Mouse (Mus musculus): Measurements from ENCODE around the gene Pth. TPM values are rescaled to one million over a fixed set of nuclear protein-coding genes. Genes with fewer than 3 reads are reported as not detected.

Gene Pth
- polyA plus RNA-seq, 1 experiment from 2014 or later = not detected

GRCm38 (mm10) chr7:113377875-113378658 lies 10.3 kb downstream of the Pth start:
- no peaks in the 10 kb centered on the region for H3K27me3 ChIP-seq (ENCODE audit: low read depth, poor library complexity, severe bottlenecking)
- WGBS = 36% methylated on average over 7 of the region's 7 CpGs

DNA sequence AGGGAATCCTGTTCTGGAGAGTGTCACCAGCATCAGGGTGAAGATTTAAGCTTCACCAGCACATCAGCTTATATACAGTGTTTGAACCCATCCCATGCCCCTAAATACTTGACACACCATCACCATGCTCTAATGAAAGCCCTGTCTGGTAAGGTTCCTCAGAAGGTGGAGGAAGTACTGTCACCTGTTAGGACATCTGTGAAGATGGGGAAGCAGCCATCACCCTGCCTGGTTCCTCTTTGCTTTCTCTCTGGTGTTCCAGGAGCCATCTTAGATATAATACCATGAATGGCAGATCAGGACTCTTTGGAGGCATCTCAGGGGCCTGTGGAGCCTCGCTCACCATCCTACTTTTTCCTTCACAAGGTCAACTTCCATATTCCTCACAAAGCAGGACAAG lies 15.7 kb downstream of the Pth start:
- Histone ChIP-seq H3K36me3 (no peaks in the 10 kb centered on the region), H3K4me1 (peaks cover 12% of the 10 kb centered on the region), H3K4me3 (no peak overlapping the region), H3K9me3 (replicated peaks) (no peaks in the 10 kb centered on the region), H3K27ac (no peak overlapping the region), H3K27me3 (ENCODE audit: low read depth, poor library complexity, severe bottlenecking) (0 out of 2 replicates have a peak, but pooled peaks cover 3% of the 10 kb centered on the region)
- 80% methylated on average over 1 of the region's 1 CpGs for WGBS
- no peak for DNase-seq (ENCODE audit: low spot score)

More at GRCm38 (mm10) chr7:113377875-113378658, 10.3 kb downstream of the Pth start:
- Histone ChIP-seq H3K9me3 (replicated peaks) (no peaks in the 10 kb centered on the region), H3K4me1 (no peaks in the 10 kb centered on the region), H3K36me3 (no peaks in the 10 kb centered on the region), H3K4me3 (no peak overlapping the region), H3K27ac (no peak overlapping the region)
- peak; percentile 62 for DNase-seq (ENCODE audit: low spot score)

DNA sequence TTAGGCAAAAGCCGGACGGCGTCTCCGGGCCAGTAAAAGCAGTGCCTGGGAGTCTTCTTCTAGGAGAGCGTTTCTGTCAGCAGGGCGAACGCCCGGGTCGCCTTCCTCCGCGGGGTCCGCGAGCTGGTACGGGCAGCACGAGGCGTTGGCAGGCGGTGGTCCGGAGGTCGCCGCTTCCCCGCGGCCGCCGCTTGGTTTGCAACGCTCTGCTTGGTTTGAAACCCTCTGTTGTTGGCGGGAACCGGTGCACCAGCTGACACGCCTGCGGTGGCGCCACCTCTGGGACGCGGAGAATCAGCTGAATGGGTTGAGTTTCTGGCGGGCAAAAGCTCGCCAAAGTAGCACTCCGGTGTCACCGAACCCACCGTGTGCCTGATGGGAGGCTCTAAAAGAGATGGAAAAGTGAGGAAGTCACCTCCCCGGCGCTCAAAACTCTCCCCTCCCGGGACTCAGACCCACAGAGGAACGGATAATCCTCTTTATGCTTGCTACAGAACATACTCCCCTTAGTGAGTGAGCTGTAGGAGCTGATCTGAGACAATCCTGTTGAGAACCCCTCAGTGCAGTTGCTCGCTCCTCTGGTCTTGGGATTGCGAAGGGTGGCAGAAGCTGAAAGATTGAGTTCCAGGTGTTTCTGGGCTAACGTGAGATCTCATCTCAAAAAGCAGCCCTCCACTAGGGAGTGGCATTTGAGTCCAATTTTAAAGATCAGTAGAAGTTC lies 18.6 kb downstream of the Pth start:
- peak overlapping the region; percentile 83 for H3K4me3 ChIP-seq
- H3K4me1 ChIP-seq = peaks cover 12% of the 10 kb centered on the region
- H3K27me3 ChIP-seq (ENCODE audit: low read depth, poor library complexity, severe bottlenecking) = 0 out of 2 replicates have a peak, but pooled peaks cover 3% of the 10 kb centered on the region
- no peaks in the 10 kb centered on the region for H3K36me3 ChIP-seq
- DNase-seq (ENCODE audit: low spot score) = peak; percentile 85
- peak overlapping the region; percentile 90 for H3K27ac ChIP-seq
- under 1% methylated on average over 44 of the region's 44 CpGs for WGBS
- H3K9me3 ChIP-seq (replicated peaks) = no peaks in the 10 kb centered on the region

GRCm38 (mm10) chr7:113368746-113369619 lies 19.4 kb downstream of the Pth start, which contains the start of gene Btbd10:
Gene Btbd10 (minus strand): TSS chr7:113369392.
- WGBS = under 1% methylated on average over 64 of the region's 64 CpGs
- H3K4me1 ChIP-seq = peaks cover 12% of the 10 kb centered on the region
- peak; percentile 94 for DNase-seq (ENCODE audit: low spot score)
- H3K27me3 ChIP-seq (ENCODE audit: low read depth, poor library complexity, severe bottlenecking) = 0 out of 2 replicates have a peak, but pooled peaks cover 3% of the 10 kb centered on the region
- H3K9me3 ChIP-seq (replicated peaks) = no peaks in the 10 kb centered on the region
- H3K36me3 ChIP-seq = no peaks in the 10 kb centered on the region
- peak within 1 kb of the TSS; percentile 90 for H3K27ac ChIP-seq
- H3K4me3 ChIP-seq = peak within 1 kb of the TSS; percentile 83

- no peak for DNase-seq (ENCODE audit: low spot score)
- Histone ChIP-seq H3K9me3 (replicated peaks) (no peaks in the 10 kb centered on the region), H3K4me1 (peaks cover 12% of the 10 kb centered on the region), H3K27me3 (ENCODE audit: low read depth, poor library complexity, severe bottlenecking) (0 out of 2 replicates have a peak, but pooled peaks cover 3% of the 10 kb centered on the region), H3K36me3 (no peaks in the 10 kb centered on the region), H3K27ac (no peak overlapping the region), H3K4me3 (no peak overlapping the region)
- WGBS = 90% methylated on average over 4 of the region's 4 CpGs
These were observed 20.9 kb downstream of the Pth start for GRCm38 (mm10) chr7:113367440-113367839.

DNA sequence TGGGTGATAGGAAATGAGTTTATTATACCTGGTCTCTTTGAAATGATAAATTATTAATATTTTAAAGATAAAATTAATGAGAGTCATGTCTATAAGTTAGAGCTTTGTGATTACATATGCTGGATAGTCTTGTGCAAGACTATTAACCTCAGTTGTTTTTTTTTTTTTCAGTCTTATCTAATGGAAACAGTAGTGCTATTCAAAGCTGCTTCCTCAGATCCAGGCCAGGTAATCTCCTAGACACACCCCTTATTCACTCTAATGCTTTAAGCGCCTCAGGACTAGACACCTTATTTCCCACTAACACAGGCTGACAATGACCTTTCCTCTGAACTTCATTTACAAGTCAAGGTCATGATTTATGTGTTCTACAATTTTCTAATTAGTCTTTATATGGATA lies 39.3 kb downstream of the Pth start:
- H3K4me1 ChIP-seq = no peaks in the 10 kb centered on the region
- DNase-seq (ENCODE audit: low spot score) = no peak
- H3K27ac ChIP-seq = no peak overlapping the region
- no peak overlapping the region for H3K4me3 ChIP-seq
- 92% methylated on average over 1 of the region's 1 CpGs for WGBS
- no peaks in the 10 kb centered on the region for H3K27me3 ChIP-seq (ENCODE audit: low read depth, poor library complexity, severe bottlenecking)
- no peaks in the 10 kb centered on the region for H3K9me3 ChIP-seq (replicated peaks)
- H3K36me3 ChIP-seq = no peaks in the 10 kb centered on the region

DNA sequence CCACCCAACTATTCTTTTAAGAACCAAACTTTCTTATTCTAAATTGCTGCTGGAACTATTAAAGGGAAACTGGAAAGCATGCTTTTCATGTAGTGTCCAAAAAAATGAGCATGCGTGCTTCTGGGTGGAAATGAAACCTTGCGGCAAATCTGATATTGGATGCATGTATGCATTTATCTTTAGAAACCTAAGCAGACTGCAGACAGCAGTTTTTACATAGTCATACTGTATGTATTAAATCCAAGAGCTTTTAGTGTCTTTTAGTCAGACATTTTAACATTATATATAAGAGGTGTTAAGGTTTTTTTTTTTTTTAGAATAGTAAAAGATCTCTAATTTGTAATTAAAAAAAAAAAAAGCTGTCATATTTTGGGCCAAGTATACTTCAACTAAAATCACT lies 40.7 kb downstream of the Pth start:
- 93% methylated on average over 2 of the region's 2 CpGs for WGBS
- Histone ChIP-seq H3K27me3 (ENCODE audit: low read depth, poor library complexity, severe bottlenecking) (no peaks in the 10 kb centered on the region), H3K4me1 (no peaks in the 10 kb centered on the region), H3K27ac (no peak overlapping the region), H3K36me3 (no peaks in the 10 kb centered on the region), H3K4me3 (no peak overlapping the region), H3K9me3 (replicated peaks) (no peaks in the 10 kb centered on the region)
- no peak for DNase-seq (ENCODE audit: low spot score)

GRCm38 (mm10) chr7:113347271-113347670 lies 41.1 kb downstream of the Pth start:
- Histone ChIP-seq H3K9me3 (replicated peaks) (no peaks in the 10 kb centered on the region), H3K36me3 (no peaks in the 10 kb centered on the region), H3K27me3 (ENCODE audit: low read depth, poor library complexity, severe bottlenecking) (no peaks in the 10 kb centered on the region), H3K4me3 (no peak overlapping the region), H3K27ac (no peak overlapping the region), H3K4me1 (no peaks in the 10 kb centered on the region)
- no peak for DNase-seq (ENCODE audit: low spot score)
- 53% methylated on average over 4 of the region's 4 CpGs for whole genome bisulfite sequencing

Other genes with a start within 250 kb of the Pth start
- gene Arntl, start 181.1 kb downstream of the Pth start, polyA plus RNA-seq (2016; fragmentation: Nextera tagmentation; extraction: Ambion mirVana) = 8.0 and 9.6 TPM in 2 replicates
- 17.0 and 21.8 TPM in 2 replicates for gene Btbd10, start 19.2 kb downstream of the Pth start, polyA plus RNA-seq (2016; fragmentation: Nextera tagmentation; extraction: Ambion mirVana)
- gene Far1, start 125.3 kb upstream of the Pth start, polyA plus RNA-seq (2016; fragmentation: Nextera tagmentation; extraction: Ambion mirVana) = 61.0 and 73.2 TPM in 2 replicates